Mouse (Mus musculus): Measurements from ENCODE around the gene Olfr346.

Olfr346 gene

DNA sequence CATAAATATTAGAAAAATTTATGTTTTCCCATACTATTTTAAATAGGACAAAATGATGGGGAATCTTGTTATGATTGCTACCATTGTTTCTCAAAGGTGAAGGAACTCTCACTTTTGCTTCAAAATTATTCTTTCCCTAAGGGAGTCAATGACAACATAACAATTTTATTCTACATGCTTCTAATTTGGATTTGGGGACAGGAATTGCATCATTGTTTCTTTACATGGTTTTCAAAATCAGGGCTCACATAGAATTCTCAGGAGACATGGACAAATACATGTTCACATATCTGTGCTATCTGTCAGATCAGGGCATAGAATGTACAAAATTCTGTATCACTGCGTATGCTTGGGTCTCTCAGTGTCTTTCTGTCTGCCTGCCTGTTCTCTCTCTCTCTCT lies at the start of gene Olfr346:
Olfr346 (plus strand) TSS at position 301 of the 400 bp plus-strand sequence.
- no peak for DNase-seq

DNA sequence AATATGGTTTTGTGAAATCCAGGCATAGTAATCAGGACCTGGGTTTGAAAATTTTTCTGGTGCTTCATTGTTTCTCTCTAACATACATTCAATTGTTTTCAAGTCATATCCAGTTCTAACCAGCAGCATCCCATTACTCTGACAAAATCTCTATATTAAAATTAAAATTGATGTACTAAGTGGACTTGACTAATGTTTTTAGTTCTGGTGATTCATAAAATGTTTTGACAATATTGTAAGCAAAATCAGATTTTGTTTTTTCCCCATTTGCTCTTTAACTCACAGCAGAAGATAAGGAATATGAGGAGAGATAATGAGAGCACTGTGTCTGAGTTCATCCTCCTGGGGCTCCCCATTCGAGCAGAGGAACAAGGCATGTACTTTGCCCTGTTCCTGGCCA lies 45.8 kb upstream of the Olfr346 start, which contains the start of gene Olfr345:
Olfr345 (plus strand) TSS at position 301 of the 400 bp plus-strand sequence.
- DNase-seq: no peak

GRCm38 (mm10) chr2:36731602-36732001 lies 46.0 kb downstream of the Olfr346 start, which contains the start of gene Olfr347:
TSS of gene Olfr347 (plus strand) at chr2:36731902.
- no peak for DNase-seq

DNA sequence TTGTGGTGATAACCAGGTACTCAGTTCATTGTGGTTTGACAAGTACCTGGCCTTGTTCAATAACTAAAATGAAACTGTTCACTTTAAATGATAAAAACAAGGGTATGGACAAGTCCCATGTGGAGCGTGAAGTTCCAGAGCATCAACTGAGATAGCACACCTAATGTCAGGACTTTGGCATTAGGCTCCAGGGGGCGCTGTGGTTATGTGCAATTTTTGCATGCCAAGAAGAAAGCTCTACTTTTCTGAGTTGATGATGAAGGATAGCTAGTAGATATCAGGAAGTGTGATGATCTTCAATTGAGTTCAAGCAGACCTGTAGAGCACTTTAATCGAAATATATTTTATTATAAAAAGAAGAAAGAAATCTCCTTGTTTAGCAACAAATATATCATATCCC lies 50.6 kb downstream of the Olfr346 start:
- peak; percentile 20 for DNase-seq

Measured in kidney, adult 18-20 months (tissue).